Mouse (Mus musculus) liver, adult 2 months (tissue): ENCODE measurements at regions not wholly inside any gene's neighbourhood (a gene's known extent, or its start where the extent isn't known, plus 50 kb on each side); places are given as distances from the start of the nearest gene placed in this dataset.

Experiments used
- CTCF ChIP-seq: fragments of 200-500 bp; IDR thresholded peaks from 2 replicates; pipeline ENCODE4 v1.5.1; 2011; ENCODE audit warnings: low read depth, low read length, control low read depth
- POLR2A ChIP-seq: fragments of 200-500 bp; IDR thresholded peaks from 2 replicates; pipeline ENCODE4 v1.6.1; 2011; ENCODE audit warnings: low read length, control low read depth; ENCODE audit not compliant: insufficient read depth; ENCODE audit errors: extremely low read depth

DNA sequence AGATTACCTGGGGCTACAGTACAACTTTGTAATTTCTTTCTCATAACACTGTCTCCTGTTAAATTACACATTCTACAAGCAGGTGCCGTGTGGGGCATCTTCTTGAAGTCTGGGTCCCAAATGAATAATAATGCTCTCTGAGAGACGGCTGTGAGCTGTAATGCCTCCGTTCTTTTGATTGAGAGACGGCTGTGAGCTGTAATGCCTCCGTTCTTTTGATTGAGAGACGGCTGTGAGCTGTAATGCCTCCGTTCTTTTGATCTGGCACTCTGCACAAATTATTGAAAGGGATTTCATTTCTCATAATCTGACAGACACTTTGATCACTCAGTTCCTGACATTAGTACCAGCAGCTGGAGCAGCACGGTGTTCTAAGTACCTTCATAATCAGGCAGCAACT is 76.5 kb upstream of the Plcb4 start:
- TF ChIP-seq CTCF (no peak), POLR2A (no peak)
